Mouse (Mus musculus) MEL (cell line): Measurements from ENCODE around the gene 1810010D01Rik. TPM values are rescaled to one million over a fixed set of nuclear protein-coding genes. Genes with fewer than 3 reads are reported as not detected.

Experiments used
- DNase-seq: peaks from one replicate; pipeline ENCODE4 v3.0.0; 2011; ENCODE audit warnings: low read depth, low spot score
- H3K27ac ChIP-seq: 2 replicates; pipeline ENCODE4 v1.5.1; 2012; ENCODE audit warnings: low read depth, mild to moderate bottlenecking, control low read depth, low read length, moderate library complexity; ENCODE audit not compliant: control insufficient read depth
- H3K27me3 ChIP-seq, 2 experiments: fragments of 150-350 bp in 1 of 2; sonication (generic) in 1 of 2; 2 replicates each; pipeline ENCODE4 v1.6.1; 2012; ENCODE audit warnings: low read length in 2 of 2, mild to moderate bottlenecking in 2 of 2, improper control_type of control experiment in 1 of 2, moderate library complexity in 1 of 2; ENCODE audit not compliant: insufficient read depth in 2 of 2, control insufficient read depth in 1 of 2
- H3K36me3 ChIP-seq, 2 experiments: 2 replicates each; pipeline ENCODE4 v1.6.1; 2012 to 2014; ENCODE audit warnings: low read length in 2 of 2, improper control_type of control experiment in 1 of 2, inconsistent platforms in 1 of 2, mild to moderate bottlenecking in 1 of 2; ENCODE audit not compliant: insufficient read depth in 2 of 2, control insufficient read depth in 1 of 2
- H3K4me1 ChIP-seq, 2 experiments: fragments of 150-350 bp in 1 of 2; sonication (generic) in 1 of 2; 2 replicates each; pipeline ENCODE4 v1.6.1; 2012; ENCODE audit warnings: low read length in 2 of 2, improper control_type of control experiment in 1 of 2, mild to moderate bottlenecking in 1 of 2; ENCODE audit not compliant: insufficient read depth in 2 of 2, control insufficient read depth in 1 of 2
- H3K4me3 ChIP-seq, 2 experiments: fragments of 150-350 bp in 1 of 2; sonication (generic) in 1 of 2; 2 replicates each; pipeline ENCODE4 v1.5.1; 2012; ENCODE audit warnings: low read depth in 2 of 2, low read length in 2 of 2, mild to moderate bottlenecking in 2 of 2, moderate library complexity in 2 of 2, control low read depth in 1 of 2, improper control_type of control experiment in 1 of 2; ENCODE audit not compliant: control insufficient read depth in 1 of 2, insufficient read depth in 1 of 2
- H3K79me2 ChIP-seq: 2 replicates; pipeline ENCODE4 v1.6.1; 2012; ENCODE audit warnings: mild to moderate bottlenecking, low read length, moderate library complexity; ENCODE audit not compliant: control insufficient read depth, poor library complexity, insufficient read depth
- H3K9ac ChIP-seq: 2 replicates; pipeline ENCODE4 v1.6.1; 2012; ENCODE audit warnings: low read depth, mild to moderate bottlenecking, control low read depth, low read length, moderate library complexity; ENCODE audit not compliant: control insufficient read depth, poor library complexity, severe bottlenecking
- H3K9me3 ChIP-seq: fragments of 150-350 bp; sonication (generic); replicated peaks from 2 replicates; pipeline ENCODE4 v1.6.1; 2012; ENCODE audit warnings: mild to moderate bottlenecking, low read length, improper control_type of control experiment, moderate library complexity; ENCODE audit not compliant: insufficient read depth
- CHD1 ChIP-seq: IDR thresholded peaks from 2 replicates; pipeline ENCODE4 v1.6.1; 2012; ENCODE audit warnings: low read depth, mild to moderate bottlenecking, inconsistent platforms, low read length, improper control_type of control experiment
- CTCF ChIP-seq, 3 experiments: IDR thresholded peaks in 2 of 3; conservative IDR thresholded peaks in 1 of 3; 2 replicates each; pipeline ENCODE4 v1.5.1; 2011 to 2012; ENCODE audit warnings: low read length in 3 of 3, low read depth in 2 of 3, mild to moderate bottlenecking in 2 of 3, improper control_type of control experiment in 1 of 3, inconsistent platforms in 1 of 3, mixed read lengths in 1 of 3, moderate library complexity in 1 of 3; ENCODE audit not compliant: control insufficient read depth in 1 of 3, insufficient read depth in 1 of 3, poor library complexity in 1 of 3, severe bottlenecking in 1 of 3
- KAT2A ChIP-seq: conservative IDR thresholded peaks from 2 replicates; pipeline ENCODE4 v1.6.1; 2012; ENCODE audit warnings: low read depth, low read length, improper control_type of control experiment, inconsistent platforms
- MAFK ChIP-seq: IDR thresholded peaks from 2 replicates; pipeline ENCODE4 v1.6.1; 2011; ENCODE audit warnings: low read depth, mild to moderate bottlenecking, low read length, improper control_type of control experiment, borderline replicate concordance
- MEF2A ChIP-seq: IDR thresholded peaks from 2 replicates; pipeline ENCODE4 v1.6.1; 2014; ENCODE audit warnings: low read depth, mild to moderate bottlenecking, inconsistent platforms, low read length, improper control_type of control experiment; ENCODE audit not compliant: poor library complexity, insufficient replicate concordance, severe bottlenecking; ENCODE audit errors: extremely low read depth
- POLR2AphosphoS2 ChIP-seq: IDR thresholded peaks from 2 replicates; pipeline ENCODE4 v1.6.1; 2011; ENCODE audit warnings: low read length, improper control_type of control experiment
- POLR2AphosphoS5 ChIP-seq: IDR thresholded peaks from 2 replicates; pipeline ENCODE4 v1.6.1; 2012; ENCODE audit warnings: low read depth, borderline replicate concordance, mild to moderate bottlenecking, inconsistent platforms, low read length, moderate library complexity, mixed read lengths
- RAD21 ChIP-seq: IDR thresholded peaks from 2 replicates; pipeline ENCODE4 v1.6.1; 2011; ENCODE audit warnings: mild to moderate bottlenecking, low read depth, low read length, improper control_type of control experiment
- SMC3 ChIP-seq: IDR thresholded peaks from 2 replicates; pipeline ENCODE4 v1.6.1; 2011; ENCODE audit warnings: low read depth, low read length, improper control_type of control experiment
- TAL1 ChIP-seq: IDR thresholded peaks from 2 replicates; pipeline ENCODE4 v1.6.1; 2012; ENCODE audit warnings: mild to moderate bottlenecking, inconsistent platforms, low read length, moderate library complexity, mixed read lengths
- TCF12 ChIP-seq: IDR thresholded peaks from 2 replicates; pipeline ENCODE4 v1.6.1; 2014; ENCODE audit warnings: low read depth, mild to moderate bottlenecking, inconsistent platforms, low read length, improper control_type of control experiment, moderate library complexity
- USF2 ChIP-seq, 2 experiments: IDR thresholded peaks; 2 replicates each; pipeline ENCODE4 v1.6.1; 2011 to 2012; ENCODE audit warnings: improper control_type of control experiment in 2 of 2, low read length in 2 of 2, borderline replicate concordance in 1 of 2, inconsistent platforms in 1 of 2, low read depth in 1 of 2, mild to moderate bottlenecking in 1 of 2; ENCODE audit not compliant: insufficient read depth in 1 of 2
- ZKSCAN1 ChIP-seq: IDR thresholded peaks from 2 replicates; pipeline ENCODE4 v1.6.1; 2012; ENCODE audit warnings: low read depth, mild to moderate bottlenecking, inconsistent platforms, low read length, improper control_type of control experiment, moderate library complexity
- polyA plus RNA-seq, 2 experiments: library from polyadenylated mRNA; stranded (reverse) in 1 of 2; unstranded in 1 of 2; fragments of >175 nt in 1 of 2; fragments of >200 nt in 1 of 2; gene quantifications; 2 replicates each; pipeline versions ENCODE4 v1.2.1 to v1.2.4; 2012; ENCODE audit warnings: low replicate concordance in 2 of 2, low read depth in 1 of 2; ENCODE audit not compliant: insufficient read length in 2 of 2, insufficient read depth in 1 of 2, missing spikeins in 1 of 2
- total RNA-seq: library from RNA; depleted of rRNA; stranded (reverse); fragments of 300-350 nt; gene quantifications from 2 replicates; pipeline ENCODE4 v1.2.3, GENCODE M21; 2012

The 1810010D01Rik gene
- total and polyA plus RNA-seq, 3 experiments, result not detected

DNA sequence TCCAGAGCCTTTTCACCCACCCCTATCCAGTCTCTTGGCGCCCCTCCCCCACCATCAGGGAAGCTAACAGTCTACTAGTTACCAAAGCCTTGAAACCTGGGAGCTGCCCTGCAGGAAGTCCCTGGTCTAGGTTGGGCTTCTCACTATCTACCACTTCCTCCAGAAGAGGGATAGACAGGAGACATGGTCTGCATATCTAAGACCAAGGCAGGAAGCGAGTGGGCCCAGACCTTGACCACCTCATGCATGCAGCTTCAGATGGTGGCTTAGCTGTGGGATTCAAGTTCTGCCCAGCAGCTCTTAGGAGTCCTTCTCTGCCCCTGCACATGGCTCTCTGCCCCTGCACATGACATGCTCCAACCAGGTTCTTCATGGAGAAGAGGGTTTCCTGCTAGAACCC, 41.0 kb upstream of the 1810010D01Rik start:
- no peaks in the 10 kb centered on the region for H3K36me3 ChIP-seq
- H3K4me1 ChIP-seq, result no peaks in the 10 kb centered on the region
- H3K27me3 ChIP-seq, result no peaks in the 10 kb centered on the region
- no peaks in the 10 kb centered on the region for H3K79me2 ChIP-seq
- no peak overlapping the region for H3K4me3 ChIP-seq
- H3K9ac ChIP-seq, result no peak overlapping the region
- no peak for TF ChIP-seq POLR2AphosphoS5
- DNase-seq, result no peak
- no peak overlapping the region for H3K27ac ChIP-seq
- H3K9me3 ChIP-seq, result no peaks in the 10 kb centered on the region

GRCm38 (mm10) chr7:145242851-145243712, 35.2 kb upstream of the 1810010D01Rik start:
- no peak overlapping the region for H3K9ac ChIP-seq
- H3K27ac ChIP-seq, result no peak overlapping the region
- no peaks in the 10 kb centered on the region for H3K9me3 ChIP-seq
- H3K27me3 ChIP-seq, result no peaks in the 10 kb centered on the region
- no peak overlapping the region for H3K4me3 ChIP-seq
- no peaks in the 10 kb centered on the region for H3K79me2 ChIP-seq
- peak; percentile 13 for DNase-seq
- H3K4me1 ChIP-seq, result no peaks in the 10 kb centered on the region
- no peaks in the 10 kb centered on the region for H3K36me3 ChIP-seq
- no peak for TF ChIP-seq USF2 (IDR thresholded peaks at IDR 0.05; ENCODE audit: borderline replicate concordance in 1 of 2, insufficient read depth in 1 of 2, low read depth in 1 of 2, low read length in 2 of 2)
- no peak for TF ChIP-seq ZKSCAN1
- peak; percentile 45 for TF ChIP-seq SMC3
- peak; percentile 65 for TF ChIP-seq RAD21
- TF ChIP-seq CTCF (IDR thresholded peaks at IDR 0.05 in 2 of 3, conservative IDR thresholded peaks at IDR 0.05 in 1 of 3; ENCODE audit: control insufficient read depth in 1 of 3, insufficient read depth in 1 of 3, low read depth in 2 of 3, low read length in 3 of 3, poor library complexity in 1 of 3, severe bottlenecking in 1 of 3), result peak; percentile 59 to 76 (median 64)

- H3K9ac ChIP-seq, result no peak overlapping the region
- no peaks in the 10 kb centered on the region for H3K4me1 ChIP-seq
- no peak for DNase-seq
- no peak for TF ChIP-seq RAD21
- TF ChIP-seq TCF12, result no peak
- TF ChIP-seq TAL1, result no peak
- TF ChIP-seq POLR2AphosphoS2, result no peak
- TF ChIP-seq SMC3, result no peak
- no peak for TF ChIP-seq MAFK
- no peak for TF ChIP-seq KAT2A
- TF ChIP-seq CHD1, result no peak
- no peak for TF ChIP-seq MEF2A
- no peak overlapping the region for H3K27ac ChIP-seq
- no peaks in the 10 kb centered on the region for H3K79me2 ChIP-seq
- H3K36me3 ChIP-seq, result no peaks in the 10 kb centered on the region
- no peaks in the 10 kb centered on the region for H3K27me3 ChIP-seq
- no peak overlapping the region for H3K4me3 ChIP-seq
- no peaks in the 10 kb centered on the region for H3K9me3 ChIP-seq
These were observed 34.1 kb upstream of the 1810010D01Rik start for GRCm38 (mm10) chr7:145242028-145242427.
